8 mouse cellular contexts compared by ENCODE assay signal in the genomic region with DNA sequence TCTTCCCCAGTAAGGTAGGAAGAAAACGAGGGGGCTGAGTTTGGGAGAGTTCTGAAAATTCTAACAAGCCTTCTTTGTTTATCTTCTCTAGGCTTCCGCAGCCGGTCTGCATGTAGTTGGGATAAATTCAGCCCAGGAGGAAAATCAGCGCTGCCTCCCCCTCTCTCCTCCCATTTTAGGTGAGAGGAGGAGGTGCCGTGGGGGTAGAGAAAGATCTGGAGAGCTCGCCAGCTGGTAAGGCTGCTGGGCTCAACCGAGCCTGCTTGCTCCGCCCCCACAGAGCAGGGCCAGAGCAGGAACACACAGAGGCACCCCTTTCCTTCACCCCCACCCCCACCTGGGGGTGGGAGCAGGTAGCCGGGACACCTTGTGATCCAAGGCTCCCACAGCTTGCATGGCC. TPM values are rescaled to one million over a fixed set of nuclear protein-coding genes. Genes with fewer than 3 reads are reported as not detected.
DNase-seq lines count a peak whose midpoint lies in the region; ATAC-seq and TF ChIP-seq lines count a peak whose summit lies in the region.

No protein-coding gene starts in this region.

- WGBS in hindbrain, embryonic 16.5 days, result 39% methylated on average over 9 of the region's 9 CpGs
- WGBS in hindbrain, embryonic 14.5 days, result 34% methylated on average over 9 of the region's 9 CpGs
- 15% methylated on average over 9 of the region's 9 CpGs for WGBS in heart, embryonic 16.5 days
- WGBS in liver, embryonic 13.5 days (ENCODE audit: insufficient replicate concordance), result 11% methylated on average over 9 of the region's 9 CpGs

- H3K9me3 ChIP-seq in hindbrain, embryonic 16.5 days (ENCODE audit: control insufficient read depth, low read length), result no peaks in the 10 kb centered on the region
- H3K9me3 ChIP-seq in hindbrain, embryonic 14.5 days (ENCODE audit: control insufficient read depth, low read length), result no peaks in the 10 kb centered on the region
- H3K9me3 ChIP-seq in heart, embryonic 16.5 days (replicated peaks; ENCODE audit: control insufficient read depth, low read length), result no peaks in the 10 kb centered on the region
- no peaks in the 10 kb centered on the region for H3K9me3 ChIP-seq in liver, embryonic 13.5 days (replicated peaks)

- TF ChIP-seq POLR2A in brain, embryonic 14.5 days (IDR thresholded peaks at IDR 0.05; ENCODE audit: borderline replicate concordance, extremely low read depth, insufficient read depth, insufficient read length, poor library complexity, severe bottlenecking), result no peak

- no peaks in the 10 kb centered on the region for H3K36me3 ChIP-seq in hindbrain, embryonic 16.5 days (ENCODE audit: control insufficient read depth, insufficient read depth, low read length)
- no peaks in the 10 kb centered on the region for H3K36me3 ChIP-seq in hindbrain, embryonic 14.5 days (replicated peaks; ENCODE audit: control insufficient read depth, insufficient read depth)
- no peaks in the 10 kb centered on the region for H3K36me3 ChIP-seq in heart, embryonic 16.5 days (ENCODE audit: control insufficient read depth, insufficient read depth)
- H3K36me3 ChIP-seq in liver, embryonic 13.5 days, result no peaks in the 10 kb centered on the region

- H3K27me3 ChIP-seq in hindbrain, embryonic 16.5 days (replicated peaks; ENCODE audit: control insufficient read depth, insufficient read depth, low read length), result no peaks in the 10 kb centered on the region
- H3K27me3 ChIP-seq in hindbrain, embryonic 14.5 days (ENCODE audit: control insufficient read depth, insufficient read depth, low read length), result no peaks in the 10 kb centered on the region
- no peaks in the 10 kb centered on the region for H3K27me3 ChIP-seq in heart, embryonic 16.5 days (ENCODE audit: control insufficient read depth, insufficient read depth, low read length)
- no peaks in the 10 kb centered on the region for H3K27me3 ChIP-seq in liver, embryonic 13.5 days

- H3K4me3 ChIP-seq in hindbrain, embryonic 16.5 days (ENCODE audit: low read length), result no peak overlapping the region
- no peak overlapping the region for H3K4me3 ChIP-seq in hindbrain, embryonic 14.5 days (replicated peaks; ENCODE audit: low read length)
- H3K4me3 ChIP-seq in heart, embryonic 16.5 days (ENCODE audit: low read length), result peak overlapping the region; percentile 35
- no peak overlapping the region for H3K4me3 ChIP-seq in liver, embryonic 13.5 days (replicated peaks)

- no peak overlapping the region for H3K27ac ChIP-seq in hindbrain, embryonic 16.5 days (ENCODE audit: low read depth, low read length)
- H3K27ac ChIP-seq in hindbrain, embryonic 14.5 days, result no peak overlapping the region
- 0 out of 2 replicates have a peak overlapping the region, but pooled peaks have one; percentile 37 for H3K27ac ChIP-seq in heart, embryonic 16.5 days (ENCODE audit: low read length)
- H3K27ac ChIP-seq in liver, embryonic 13.5 days, result no peak overlapping the region

- H3K4me1 ChIP-seq in hindbrain, embryonic 16.5 days (ENCODE audit: control insufficient read depth, insufficient read depth, low read depth, low read length), result no peaks in the 10 kb centered on the region
- H3K4me1 ChIP-seq in hindbrain, embryonic 14.5 days (replicated peaks; ENCODE audit: control insufficient read depth, insufficient read depth, low read length), result no peaks in the 10 kb centered on the region
- H3K4me1 ChIP-seq in heart, embryonic 16.5 days (ENCODE audit: control insufficient read depth, insufficient read depth, low read length), result peaks cover 26% of the 10 kb centered on the region
- peaks cover 6% of the 10 kb centered on the region; the same call in 1 of the 2 replicates for H3K4me1 ChIP-seq in liver, embryonic 13.5 days (replicated peaks)

- no peak for ATAC-seq in hindbrain, embryonic 16.5 days
- no peak for ATAC-seq in hindbrain, embryonic 14.5 days (ENCODE audit: low FRiP score)
- ATAC-seq in heart, embryonic 16.5 days (replicated peaks; ENCODE audit: extremely low read depth, insufficient read depth, low FRiP score), result no peak; the same call in 1 of the 2 replicates
- ATAC-seq in liver, embryonic 13.5 days (ENCODE audit: low read depth), result no peak

- H3K4me2 ChIP-seq in hindbrain, embryonic 16.5 days (ENCODE audit: low read length), result peak overlapping the region; percentile 9; the same call in 1 of the 2 replicates
- no peak overlapping the region for H3K4me2 ChIP-seq in hindbrain, embryonic 14.5 days (replicated peaks)
- peak overlapping the region; percentile 64 for H3K4me2 ChIP-seq in heart, embryonic 16.5 days (ENCODE audit: low read depth, low read length)
- H3K4me2 ChIP-seq in liver, embryonic 13.5 days, result peak overlapping the region; percentile 35

- H3K9ac ChIP-seq in hindbrain, embryonic 16.5 days (ENCODE audit: low read depth, low read length), result no peak overlapping the region
- H3K9ac ChIP-seq in hindbrain, embryonic 14.5 days, result no peak overlapping the region
- peak overlapping the region; percentile 61 for H3K9ac ChIP-seq in heart, embryonic 16.5 days (ENCODE audit: low read length)
- H3K9ac ChIP-seq in liver, embryonic 13.5 days, result no peak overlapping the region

- TF ChIP-seq CTCF in brain, embryonic 14.5 days (IDR thresholded peaks at IDR 0.05; ENCODE audit: borderline replicate concordance, extremely low read depth, insufficient read depth, insufficient read length), result no peak

- DNase-seq in hindbrain, embryonic 14.5 days (ENCODE audit: low spot score), result no peak
- peak; percentile 32 for DNase-seq in brain, embryonic 14.5 days (ENCODE audit: low read depth)
- DNase-seq in liver, embryonic 13.5 days, result no peak
- peak; percentile 46 for DNase-seq in testis, postnatal 14 days (ENCODE audit: low spot score)
- DNase-seq in thymus, postnatal 10 days (ENCODE audit: low spot score in 2 of 2), result no peak
- no peak for DNase-seq in spleen, adult 12 weeks (ENCODE audit: low spot score)

RNA-seq across cellular contexts. Expression of gene Chrna1, which starts 16.6 kb away (rescaled TPM):
- 0.20 and 0.87 TPM in 2 replicates for polyA plus RNA-seq in hindbrain, embryonic 16.5 days (2015; fragmentation: Nextera tagmentation; extraction: Ambion mirVana)
- 0.18 and 0.32 TPM in 2 replicates for polyA plus RNA-seq in hindbrain, embryonic 14.5 days (2014; fragmentation: Nextera tagmentation; extraction: Ambion mirVana)
- polyA plus RNA-seq in brain, embryonic 14.5 days (2012; rRNA removed), result 0.12 and 0.13 TPM in 2 replicates
- polyA plus RNA-seq in heart, embryonic 16.5 days (2015; fragmentation: Nextera tagmentation; extraction: Ambion mirVana), result 0.19 and 0.34 TPM in 2 replicates
- polyA plus RNA-seq in liver, embryonic 13.5 days (2015; fragmentation: Nextera tagmentation; extraction: Ambion mirVana), result 0.39 and 0.44 TPM in 2 replicates

Comparison
In these comparisons a context has a peak if more than half of its experiments do, and no peak if none do; other contexts are left out.
1. DNase-seq: peak in brain, embryonic 14.5 days (single experiment) and testis, postnatal 14 days (single experiment); none in hindbrain, embryonic 14.5 days (single experiment), liver, embryonic 13.5 days (single experiment), thymus, postnatal 10 days (0 of 2) and spleen, adult 12 weeks (single experiment).